ENCODE assay signal across 8 mouse cellular contexts in genomic region chr12:53587691-53588504, GRCm38 (mm10).
DNase-seq lines count a peak whose midpoint lies in the region; ATAC-seq lines count a peak whose summit lies in the region.

No protein-coding gene starts in this region.

- 84% methylated on average over 19 of the region's 19 CpGs for WGBS in forebrain, embryonic 10.5 days
- WGBS in heart, embryonic 16.5 days, result 74% methylated on average over 19 of the region's 19 CpGs
- 87% methylated on average over 19 of the region's 19 CpGs for WGBS in limb, embryonic 10.5 days

- peak overlapping the region; percentile 62 for H3K27ac ChIP-seq in forebrain, embryonic 10.5 days
- H3K27ac ChIP-seq in heart, embryonic 16.5 days (ENCODE audit: low read length), result no peak overlapping the region
- no peak overlapping the region for H3K27ac ChIP-seq in limb, embryonic 10.5 days

- no peaks in the 10 kb centered on the region for H3K9me3 ChIP-seq in forebrain, embryonic 10.5 days
- no peaks in the 10 kb centered on the region for H3K9me3 ChIP-seq in heart, embryonic 16.5 days (replicated peaks; ENCODE audit: control insufficient read depth, low read length)
- no peaks in the 10 kb centered on the region for H3K9me3 ChIP-seq in limb, embryonic 10.5 days (replicated peaks)

- peak overlapping the region; percentile 28; the same call in 1 of the 2 replicates for H3K4me2 ChIP-seq in heart, embryonic 16.5 days (ENCODE audit: low read depth, low read length)

- H3K4me1 ChIP-seq in forebrain, embryonic 10.5 days, result peaks cover 33% of the 10 kb centered on the region
- H3K4me1 ChIP-seq in heart, embryonic 16.5 days (ENCODE audit: control insufficient read depth, insufficient read depth, low read length), result peaks cover 8% of the 10 kb centered on the region; the same call in 1 of the 2 replicates
- peaks cover 24% of the 10 kb centered on the region for H3K4me1 ChIP-seq in limb, embryonic 10.5 days

- H3K36me3 ChIP-seq in forebrain, embryonic 10.5 days (replicated peaks), result no peaks in the 10 kb centered on the region
- H3K36me3 ChIP-seq in heart, embryonic 16.5 days (ENCODE audit: control insufficient read depth, insufficient read depth), result no peaks in the 10 kb centered on the region
- H3K36me3 ChIP-seq in limb, embryonic 10.5 days, result no peaks in the 10 kb centered on the region

- no peaks in the 10 kb centered on the region for H3K27me3 ChIP-seq in forebrain, embryonic 10.5 days (ENCODE audit: poor library complexity, severe bottlenecking)
- H3K27me3 ChIP-seq in heart, embryonic 16.5 days (ENCODE audit: control insufficient read depth, insufficient read depth, low read length), result no peaks in the 10 kb centered on the region
- H3K27me3 ChIP-seq in limb, embryonic 10.5 days (ENCODE audit: low read depth, poor library complexity, severe bottlenecking), result no peaks in the 10 kb centered on the region

- DNase-seq in embryo, embryonic 10.5 days (ENCODE audit: low spot score), result peak; percentile 39
- no peak for DNase-seq in embryo, embryonic 10 days (ENCODE audit: low spot score)
- peak; percentile 47 for DNase-seq in adrenal gland, adult 8-10 months
- no peak for DNase-seq in forebrain, embryonic 10.5 days (ENCODE audit: extremely low spot score, low spot score)
- DNase-seq in left cerebral cortex, postnatal 10 days (ENCODE audit: extremely low spot score in 1 of 2, low spot score in 2 of 2), result peak; percentile 40 to 64
- DNase-seq in right cerebral cortex, adult 2 months (ENCODE audit: low spot score in 2 of 2), result peak; percentile 27 to 28
- no peak for DNase-seq in limb, embryonic 10.5 days (ENCODE audit: low spot score)

- H3K9ac ChIP-seq in heart, embryonic 16.5 days (ENCODE audit: low read length), result no peak overlapping the region

- ATAC-seq in heart, embryonic 16.5 days (replicated peaks; ENCODE audit: extremely low read depth, insufficient read depth, low FRiP score), result peak; percentile 55

- no peak overlapping the region for H3K4me3 ChIP-seq in forebrain, embryonic 10.5 days
- H3K4me3 ChIP-seq in heart, embryonic 16.5 days (ENCODE audit: low read length), result no peak overlapping the region
- no peak overlapping the region for H3K4me3 ChIP-seq in limb, embryonic 10.5 days

- intact Hi-C loops in left cerebral cortex, postnatal 10 days (cut with DNase I), result no loop called here

Comparison
In these comparisons a context has a peak if more than half of its experiments do, and no peak if none do; other contexts are left out.
1. DNase-seq: peak in embryo, embryonic 10.5 days (single experiment), adrenal gland, adult 8-10 months (single experiment), left cerebral cortex, postnatal 10 days (2 of 2) and right cerebral cortex, adult 2 months (2 of 2); none in embryo, embryonic 10 days (single experiment), forebrain, embryonic 10.5 days (single experiment) and limb, embryonic 10.5 days (single experiment).